Mouse (Mus musculus): ENCODE results near the gene Akna.

GRCm38 (mm10) chr4:63435402-63435801 lies 32.2 kb upstream of the Akna start:
- TF ChIP-seq EP300 (IDR thresholded peaks at IDR 0.05; ENCODE audit: low read depth) (no peak), CTCF (IDR thresholded peaks at IDR 0.05; ENCODE audit: low read depth) (no peak)
